Mouse (Mus musculus): Measurements from ENCODE around the gene Wipi1. TPM values are rescaled to one million over a fixed set of nuclear protein-coding genes. Genes with fewer than 3 reads are reported as not detected.
"Not testable (repeated sequence)": the region's sequence is repeated elsewhere in the genome, so short reads cannot be mapped to it uniquely, and the experiment has no call there.

The Wipi1 gene
- 31.5 and 32.3 TPM in 2 replicates for polyA plus RNA-seq (2014; fragmentation: Nextera tagmentation; extraction: Ambion mirVana)

DNA sequence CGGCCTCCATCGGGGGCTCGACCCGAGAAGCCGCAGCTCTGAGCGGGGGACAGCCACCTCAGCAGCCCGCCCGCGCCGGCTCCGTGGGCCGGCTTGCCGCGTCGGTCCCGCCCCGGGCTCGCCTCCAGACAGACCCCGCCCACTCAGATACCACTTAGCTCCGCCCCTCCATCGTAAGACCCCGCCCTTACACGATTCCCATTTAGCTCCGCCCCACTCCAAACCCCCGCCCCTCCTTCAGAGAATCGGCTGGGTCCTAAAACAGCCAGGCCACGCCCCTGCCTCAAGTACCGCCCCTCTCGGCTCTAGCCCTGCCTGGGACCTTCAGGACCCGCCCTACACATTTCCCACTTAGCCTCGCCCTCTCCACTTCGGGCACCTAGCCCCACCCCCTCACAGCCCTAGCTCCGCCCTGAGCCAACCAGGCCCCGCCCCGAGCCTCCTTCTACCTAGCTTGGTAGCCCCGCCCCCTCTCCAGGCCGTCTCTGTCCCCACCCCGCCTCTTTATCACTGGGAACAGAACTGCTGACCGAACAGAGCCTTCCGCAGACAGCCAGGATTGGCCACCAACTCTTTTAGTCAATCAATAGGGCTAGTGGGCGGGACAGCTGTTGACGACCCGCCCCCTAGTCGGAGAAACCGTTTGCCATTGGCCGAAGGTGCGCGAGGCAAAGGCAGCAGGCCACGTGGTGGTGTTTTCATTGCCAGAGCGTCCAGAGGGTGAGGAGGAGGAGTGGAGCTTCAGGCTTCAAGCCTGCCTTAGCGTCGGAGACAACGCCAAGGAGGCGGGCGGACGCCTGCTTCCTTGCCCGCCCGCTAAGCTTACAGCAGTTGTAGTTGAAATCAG is at the start of gene Wipi1:
Gene Wipi1, minus strand, starts transcription at position 665 of the 847 bp plus-strand sequence.
- H3K4me2 ChIP-seq (ENCODE audit: low read length): peak within 1 kb of the TSS; percentile 88
- under 1% methylated on average over 56 of the region's 58 CpGs for WGBS
- peaks cover 6 to 23% of the 10 kb centered on the region in 2 experiments for H3K4me1 ChIP-seq (ENCODE audit: control insufficient read depth in 2 of 2, insufficient read depth in 2 of 2, low read length in 2 of 2)
- H3K4me3 ChIP-seq (ENCODE audit: control insufficient read depth in 1 of 2, insufficient read depth in 1 of 2, low read depth in 1 of 2, low read length in 2 of 2): peak within 1 kb of the TSS; percentile 71 to 86
- H3K36me3 ChIP-seq (ENCODE audit: control insufficient read depth, insufficient read depth, low read length): peaks cover 4% of the 10 kb centered on the region; the same call in 1 of the 2 replicates
- peak within 1 kb of the TSS; percentile 93 for H3K9ac ChIP-seq (ENCODE audit: low read length)
- ATAC-seq (ENCODE audit: insufficient number of reproducible peaks, insufficient read depth, low FRiP score, low read depth): peak; percentile 97
- H3K27me3 ChIP-seq (ENCODE audit: control insufficient read depth, insufficient read depth, low read length): no peaks in the 10 kb centered on the region
- no peaks in the 10 kb centered on the region for H3K9me3 ChIP-seq (ENCODE audit: control insufficient read depth, low read length)
- peak within 1 kb of the TSS; percentile 83 to 91 for H3K27ac ChIP-seq (replicated peaks in 1 of 2; ENCODE audit: control insufficient read depth in 1 of 2, insufficient read depth in 1 of 2, low read depth in 2 of 2, low read length in 2 of 2)

DNA sequence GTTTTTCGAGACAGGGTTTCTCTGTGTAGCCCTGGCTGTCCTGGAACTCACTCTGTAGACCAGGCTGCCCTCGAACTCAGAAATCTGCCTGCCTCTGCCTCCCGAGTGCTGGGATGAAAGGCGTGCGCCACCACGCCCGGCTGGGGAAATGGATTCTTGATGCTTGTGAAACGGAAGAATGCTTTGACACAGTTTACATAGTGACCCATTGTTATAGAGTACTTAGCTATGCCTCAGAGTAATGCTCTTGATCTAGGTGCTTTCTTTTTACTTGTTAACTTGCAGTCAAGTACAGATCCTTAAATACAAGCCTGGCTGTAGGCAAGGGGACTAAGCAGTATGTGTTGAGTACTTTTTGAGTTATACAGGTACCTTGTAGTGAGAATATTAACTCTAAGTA is 48.8 kb upstream of the Wipi1 start:
- ATAC-seq (ENCODE audit: insufficient number of reproducible peaks, insufficient read depth, low FRiP score, low read depth); H3K4me2 ChIP-seq (ENCODE audit: low read length); H3K4me3 ChIP-seq (ENCODE audit: control insufficient read depth in 1 of 2, insufficient read depth in 1 of 2, low read depth in 1 of 2, low read length in 2 of 2); H3K9ac ChIP-seq (ENCODE audit: low read length); H3K9me3 ChIP-seq (ENCODE audit: control insufficient read depth, low read length); H3K27ac ChIP-seq (replicated peaks in 1 of 2; ENCODE audit: control insufficient read depth in 1 of 2, insufficient read depth in 1 of 2, low read depth in 2 of 2, low read length in 2 of 2); H3K27me3 ChIP-seq (ENCODE audit: control insufficient read depth, insufficient read depth, low read length): not testable (repeated sequence)
- peaks cover 93% of the 10 kb centered on the region for H3K36me3 ChIP-seq (ENCODE audit: control insufficient read depth, insufficient read depth, low read length)
- peaks cover 2 to 15% of the 10 kb centered on the region in 2 experiments; a peak in 3 of 4 replicates for H3K4me1 ChIP-seq (ENCODE audit: control insufficient read depth in 2 of 2, insufficient read depth in 2 of 2, low read length in 2 of 2)
- 89% methylated on average over 8 of the region's 8 CpGs for WGBS

DNA sequence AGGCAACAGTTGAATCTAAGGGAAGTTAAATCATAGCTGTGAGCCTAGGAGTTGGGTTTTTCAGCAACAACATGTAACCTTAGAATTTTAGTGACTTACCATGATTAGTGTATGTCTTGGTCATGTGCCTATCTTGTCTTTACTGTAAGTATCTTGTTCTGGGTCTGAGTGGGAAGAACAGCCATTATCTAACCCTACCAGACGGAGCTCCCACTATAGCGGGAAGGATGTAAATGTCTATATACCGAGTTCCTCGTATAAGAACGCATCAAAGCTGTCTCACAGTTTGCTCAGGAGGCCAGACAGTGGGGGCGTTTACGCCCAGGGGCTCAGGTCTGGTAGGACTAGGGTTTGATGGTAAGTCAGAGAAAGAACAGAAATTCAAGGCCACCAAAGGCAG is 44.5 kb upstream of the Wipi1 start:
- Histone ChIP-seq H3K4me2 (ENCODE audit: low read length) (no peak overlapping the region), H3K9ac (ENCODE audit: low read length) (no peak overlapping the region), H3K27ac (replicated peaks in 1 of 2; ENCODE audit: control insufficient read depth in 1 of 2, insufficient read depth in 1 of 2, low read depth in 2 of 2, low read length in 2 of 2) (no peak overlapping the region), H3K9me3 (ENCODE audit: control insufficient read depth, low read length) (no peaks in the 10 kb centered on the region), H3K36me3 (ENCODE audit: control insufficient read depth, insufficient read depth, low read length) (peaks cover 74% of the 10 kb centered on the region), H3K4me1 (ENCODE audit: control insufficient read depth in 2 of 2, insufficient read depth in 2 of 2, low read length in 2 of 2) (peaks cover 10 to 45% of the 10 kb centered on the region in 2 experiments), H3K4me3 (ENCODE audit: control insufficient read depth in 1 of 2, insufficient read depth in 1 of 2, low read depth in 1 of 2, low read length in 2 of 2) (no peak overlapping the region), H3K27me3 (ENCODE audit: control insufficient read depth, insufficient read depth, low read length) (no peaks in the 10 kb centered on the region)
- 77% methylated on average over 7 of the region's 7 CpGs for WGBS
- no peak for ATAC-seq (ENCODE audit: insufficient number of reproducible peaks, insufficient read depth, low FRiP score, low read depth)

DNA sequence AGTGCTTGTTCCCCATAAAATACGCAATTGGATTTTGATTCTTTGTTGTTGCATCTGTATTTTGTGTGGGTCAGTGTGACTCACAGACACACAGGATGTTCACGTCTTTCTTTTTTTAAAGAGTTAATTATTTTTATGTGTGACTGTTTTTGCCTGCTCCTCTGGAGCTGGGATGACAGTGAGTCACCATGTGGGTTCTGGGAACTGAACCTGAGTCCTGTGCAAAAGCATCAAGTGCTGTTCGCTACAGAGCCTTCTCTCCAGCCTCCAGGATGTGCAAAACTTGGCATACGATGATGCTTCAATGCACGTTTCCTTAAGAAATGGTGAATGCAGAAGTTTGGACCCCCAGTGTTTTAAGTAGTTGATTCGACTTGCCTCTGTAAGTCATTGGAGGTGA is 42.8 kb upstream of the Wipi1 start:
- WGBS: 85% methylated on average over 6 of the region's 6 CpGs
- no peaks in the 10 kb centered on the region for H3K9me3 ChIP-seq (ENCODE audit: control insufficient read depth, low read length)
- no peak overlapping the region for H3K9ac ChIP-seq (ENCODE audit: low read length)
- H3K4me1 ChIP-seq (ENCODE audit: control insufficient read depth in 2 of 2, insufficient read depth in 2 of 2, low read length in 2 of 2): peaks cover 12 to 50% of the 10 kb centered on the region in 2 experiments
- peaks cover 57% of the 10 kb centered on the region for H3K36me3 ChIP-seq (ENCODE audit: control insufficient read depth, insufficient read depth, low read length)
- no peak overlapping the region for H3K4me2 ChIP-seq (ENCODE audit: low read length)
- no peak overlapping the region for H3K4me3 ChIP-seq (ENCODE audit: control insufficient read depth in 1 of 2, insufficient read depth in 1 of 2, low read depth in 1 of 2, low read length in 2 of 2)
- H3K27ac ChIP-seq (replicated peaks in 1 of 2; ENCODE audit: control insufficient read depth in 1 of 2, insufficient read depth in 1 of 2, low read depth in 2 of 2, low read length in 2 of 2): no peak overlapping the region
- no peak for ATAC-seq (ENCODE audit: insufficient number of reproducible peaks, insufficient read depth, low FRiP score, low read depth)
- H3K27me3 ChIP-seq (ENCODE audit: control insufficient read depth, insufficient read depth, low read length): no peaks in the 10 kb centered on the region

DNA sequence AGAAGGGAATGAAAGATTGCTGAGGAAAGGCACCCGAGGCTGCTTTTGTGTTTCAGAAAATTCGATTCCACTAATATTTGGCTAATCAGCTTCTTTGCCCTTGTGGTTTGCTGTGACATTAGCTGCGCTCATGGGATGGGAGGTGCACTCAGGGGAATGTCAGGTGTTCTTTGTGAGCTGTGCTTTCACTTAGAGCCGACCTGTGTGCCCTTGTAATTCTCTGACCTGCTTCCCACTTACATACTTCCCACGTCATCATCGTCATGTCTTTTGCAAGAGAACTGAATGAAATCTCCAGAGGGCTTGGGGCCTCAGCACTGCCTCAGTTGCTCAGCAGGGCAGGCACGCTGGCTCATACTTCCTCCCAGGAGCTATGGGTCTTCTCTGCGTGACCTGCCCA is 41.4 kb upstream of the Wipi1 start:
- Histone ChIP-seq H3K27me3 (ENCODE audit: control insufficient read depth, insufficient read depth, low read length) (no peaks in the 10 kb centered on the region), H3K9me3 (ENCODE audit: control insufficient read depth, low read length) (no peaks in the 10 kb centered on the region), H3K9ac (ENCODE audit: low read length) (peak overlapping the region; percentile 99), H3K4me2 (ENCODE audit: low read length) (peak overlapping the region; percentile 94), H3K4me1 (ENCODE audit: control insufficient read depth in 2 of 2, insufficient read depth in 2 of 2, low read length in 2 of 2) (peaks cover 23 to 61% of the 10 kb centered on the region in 2 experiments), H3K4me3 (ENCODE audit: control insufficient read depth in 1 of 2, insufficient read depth in 1 of 2, low read depth in 1 of 2, low read length in 2 of 2) (peak overlapping the region in 1 of 2 experiments; percentile 95; a peak in 2 of 4 replicates), H3K36me3 (ENCODE audit: control insufficient read depth, insufficient read depth, low read length) (peaks cover 47% of the 10 kb centered on the region), H3K27ac (replicated peaks in 1 of 2; ENCODE audit: control insufficient read depth in 1 of 2, insufficient read depth in 1 of 2, low read depth in 2 of 2, low read length in 2 of 2) (peak overlapping the region; percentile 50 to 62; a peak in 3 of 4 replicates)
- WGBS: 44% methylated on average over 8 of the region's 8 CpGs
- ATAC-seq (ENCODE audit: insufficient number of reproducible peaks, insufficient read depth, low FRiP score, low read depth): no peak

DNA sequence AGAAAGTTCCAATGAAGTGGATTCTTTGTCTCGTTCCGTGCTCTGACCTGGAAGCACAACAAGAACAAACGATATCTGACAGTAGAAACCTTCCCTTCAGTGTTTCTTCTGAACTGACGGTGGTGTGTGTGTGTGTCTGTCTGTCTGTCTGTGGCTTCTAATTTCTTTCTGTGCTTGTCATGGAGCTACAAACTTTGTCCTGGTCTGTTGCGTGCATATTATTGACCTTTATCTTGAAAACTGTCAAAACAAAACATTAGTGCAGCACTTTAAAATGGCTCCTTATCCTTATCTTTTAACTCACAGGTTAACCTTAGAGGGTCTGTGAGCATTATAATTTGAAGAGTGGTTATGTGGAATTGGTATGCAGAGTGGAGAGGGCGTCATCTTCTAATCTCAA is 40.7 kb upstream of the Wipi1 start:
- Histone ChIP-seq H3K4me3 (ENCODE audit: control insufficient read depth in 1 of 2, insufficient read depth in 1 of 2, low read depth in 1 of 2, low read length in 2 of 2) (peak overlapping the region; percentile 95 to 96; a peak in 3 of 4 replicates), H3K4me2 (ENCODE audit: low read length) (peak overlapping the region; percentile 94), H3K4me1 (ENCODE audit: control insufficient read depth in 2 of 2, insufficient read depth in 2 of 2, low read length in 2 of 2) (peaks cover 23 to 61% of the 10 kb centered on the region in 2 experiments), H3K27ac (replicated peaks in 1 of 2; ENCODE audit: control insufficient read depth in 1 of 2, insufficient read depth in 1 of 2, low read depth in 2 of 2, low read length in 2 of 2) (peak overlapping the region; percentile 33 to 98), H3K9me3 (ENCODE audit: control insufficient read depth, low read length) (no peaks in the 10 kb centered on the region), H3K36me3 (ENCODE audit: control insufficient read depth, insufficient read depth, low read length) (peaks cover 43% of the 10 kb centered on the region), H3K27me3 (ENCODE audit: control insufficient read depth, insufficient read depth, low read length) (no peaks in the 10 kb centered on the region), H3K9ac (ENCODE audit: low read length) (peak overlapping the region; percentile 99)
- no peak for ATAC-seq (ENCODE audit: insufficient number of reproducible peaks, insufficient read depth, low FRiP score, low read depth)
- WGBS: 6% methylated on average over 6 of the region's 6 CpGs

DNA sequence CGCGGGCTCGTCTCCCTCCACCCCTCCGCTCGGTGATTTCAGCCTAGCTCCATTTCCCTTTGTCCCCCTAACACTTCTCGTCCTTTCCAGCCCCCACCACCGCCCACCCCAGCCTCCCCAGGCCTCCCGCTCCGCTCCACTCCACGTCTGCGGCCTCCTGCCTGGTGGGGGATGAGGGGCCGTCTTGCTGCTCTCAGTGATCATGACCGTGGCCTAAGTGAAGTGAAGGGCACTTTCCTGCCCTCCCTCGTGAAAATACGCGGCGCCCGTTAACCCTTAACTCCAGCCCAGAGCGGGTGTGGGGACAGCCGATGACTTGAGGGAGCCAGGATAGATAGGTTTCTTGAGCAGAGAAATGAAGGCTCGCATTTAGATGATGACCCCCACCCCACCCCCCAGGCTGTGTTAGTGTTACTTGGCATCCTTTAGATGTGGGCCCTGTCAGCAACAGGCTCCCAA is 39.8 kb upstream of the Wipi1 start:
- peaks cover 34% of the 10 kb centered on the region for H3K36me3 ChIP-seq (ENCODE audit: control insufficient read depth, insufficient read depth, low read length)
- ATAC-seq (ENCODE audit: insufficient number of reproducible peaks, insufficient read depth, low FRiP score, low read depth): no peak
- no peaks in the 10 kb centered on the region for H3K27me3 ChIP-seq (ENCODE audit: control insufficient read depth, insufficient read depth, low read length)
- H3K4me1 ChIP-seq (ENCODE audit: control insufficient read depth in 2 of 2, insufficient read depth in 2 of 2, low read length in 2 of 2): peaks cover 23 to 59% of the 10 kb centered on the region in 2 experiments
- H3K4me2 ChIP-seq (ENCODE audit: low read length): peak overlapping the region; percentile 94
- H3K27ac ChIP-seq (replicated peaks in 1 of 2; ENCODE audit: control insufficient read depth in 1 of 2, insufficient read depth in 1 of 2, low read depth in 2 of 2, low read length in 2 of 2): peak overlapping the region; percentile 98
- H3K4me3 ChIP-seq (ENCODE audit: control insufficient read depth in 1 of 2, insufficient read depth in 1 of 2, low read depth in 1 of 2, low read length in 2 of 2): peak overlapping the region; percentile 95 to 96
- H3K9me3 ChIP-seq (ENCODE audit: control insufficient read depth, low read length): no peaks in the 10 kb centered on the region
- WGBS: under 1% methylated on average over 21 of the region's 21 CpGs
- H3K9ac ChIP-seq (ENCODE audit: low read length): peak overlapping the region; percentile 99
